Mouse (Mus musculus) left cerebral cortex, postnatal 25 days (tissue): ENCODE results near the gene Elmo3. TPM values are rescaled to one million over a fixed set of nuclear protein-coding genes. Genes with fewer than 3 reads are reported as not detected.

Experiments used
- DNase-seq, 2 experiments: peaks; one replicate each; pipeline ENCODE4 v3.0.0; 2022; ENCODE audit warnings: low spot score in 2 of 2, mixed read lengths in 1 of 2
- intact Hi-C: fragments of 180-260 bp; cut with DNase I; formaldehyde crosslinking; loops from one replicate; pipeline ENCODE4 v1.15.1; 2025
- total RNA-seq, 2 experiments: library from RNA; stranded (reverse); gene quantifications; 2 replicates each; pipeline ENCODE4 v1.2.3; 2021

Gene Elmo3
- 1 to 10 TPM in 1 of 2 experiments, under 1 TPM in 1; 0.62 to 1.8 TPM for total RNA-seq

DNA sequence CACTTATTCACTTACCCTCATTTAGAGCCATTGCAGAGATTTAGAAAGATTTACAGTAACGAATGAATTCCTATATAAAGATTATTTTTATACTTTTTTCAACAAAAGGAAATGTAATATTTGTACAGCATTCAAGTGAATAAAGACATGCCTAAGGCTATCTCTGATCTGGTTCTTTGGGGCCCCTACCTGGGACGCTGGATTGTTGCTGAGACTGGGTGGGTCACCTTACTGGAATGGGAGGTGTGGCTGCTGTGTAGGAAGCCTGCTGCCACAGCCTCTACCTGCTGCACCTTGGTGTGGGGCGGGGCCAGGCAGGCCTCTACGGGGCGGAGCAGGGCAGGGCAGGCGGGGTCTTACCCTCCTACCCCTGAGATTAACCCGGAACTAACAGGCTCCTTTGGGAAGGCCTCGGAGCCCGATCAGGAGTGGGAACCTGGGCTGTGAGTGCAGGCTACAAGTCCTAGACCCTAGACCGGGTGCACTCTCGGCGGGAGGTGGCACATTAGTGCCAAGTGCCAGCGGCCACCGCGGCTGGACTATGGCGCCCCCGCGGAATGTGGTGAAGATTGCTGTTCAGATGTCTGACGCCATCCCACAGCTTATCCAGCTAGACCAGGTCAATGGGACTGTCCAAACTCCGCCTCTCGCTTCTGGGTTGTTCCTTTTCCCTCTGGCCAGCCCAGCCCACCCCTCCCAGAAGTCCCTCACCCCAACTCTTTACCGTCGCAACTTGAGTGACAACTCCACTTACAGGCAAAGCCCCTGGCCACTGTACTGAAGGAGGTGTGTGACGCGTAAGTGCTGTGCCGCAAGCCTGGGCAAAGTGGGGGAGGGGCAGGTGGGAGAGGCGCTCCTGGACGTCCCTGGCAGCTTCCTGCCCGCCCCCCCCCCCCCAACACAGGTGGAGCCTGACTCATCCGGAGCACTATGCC is at the start of gene Elmo3:
Elmo3 (plus strand) TSS at position 391 of the 935 bp plus-strand sequence.
- intact Hi-C loops: no loop called here
- DNase-seq: peak; percentile 55 to 60

DNA sequence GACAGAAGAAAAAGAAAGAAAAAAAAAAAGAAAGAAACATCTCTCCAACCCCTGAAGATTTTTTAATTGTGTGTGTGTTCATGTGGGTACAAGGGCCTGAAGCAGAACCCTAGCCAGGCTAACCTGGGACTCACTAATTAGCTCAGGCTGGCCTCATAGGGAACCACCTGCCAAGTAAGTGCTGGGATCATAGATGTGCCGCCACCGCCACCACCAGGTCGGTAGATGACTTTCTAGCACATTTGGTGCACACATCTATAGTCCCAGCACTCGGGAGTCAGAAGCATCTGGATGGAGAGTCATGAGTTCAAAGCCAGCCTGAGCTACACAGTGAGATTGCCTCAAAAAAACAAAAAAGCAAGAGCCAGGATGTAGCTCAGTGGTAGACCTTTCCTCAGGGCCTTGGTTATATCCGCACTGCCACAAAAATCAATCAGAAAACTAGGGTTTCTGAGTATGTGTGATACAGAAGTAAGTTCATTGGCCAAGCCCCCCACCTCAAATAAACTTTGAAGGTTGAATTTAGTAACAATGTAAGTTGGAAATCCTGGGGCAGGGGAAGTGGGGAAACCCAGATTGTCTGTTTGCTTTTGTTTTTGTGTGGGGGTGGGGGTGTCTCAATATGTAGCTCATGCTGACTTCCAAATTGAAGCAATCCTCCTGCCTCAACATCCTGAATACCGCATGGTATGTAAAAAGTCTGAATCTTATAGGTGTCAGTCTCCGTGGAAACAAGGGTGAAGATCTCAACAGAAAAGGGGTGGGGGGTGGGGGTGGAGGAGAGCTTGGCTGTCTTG is 47.9 kb upstream of the Elmo3 start:
- intact Hi-C loops: no loop called here
- no peak for DNase-seq

DNA sequence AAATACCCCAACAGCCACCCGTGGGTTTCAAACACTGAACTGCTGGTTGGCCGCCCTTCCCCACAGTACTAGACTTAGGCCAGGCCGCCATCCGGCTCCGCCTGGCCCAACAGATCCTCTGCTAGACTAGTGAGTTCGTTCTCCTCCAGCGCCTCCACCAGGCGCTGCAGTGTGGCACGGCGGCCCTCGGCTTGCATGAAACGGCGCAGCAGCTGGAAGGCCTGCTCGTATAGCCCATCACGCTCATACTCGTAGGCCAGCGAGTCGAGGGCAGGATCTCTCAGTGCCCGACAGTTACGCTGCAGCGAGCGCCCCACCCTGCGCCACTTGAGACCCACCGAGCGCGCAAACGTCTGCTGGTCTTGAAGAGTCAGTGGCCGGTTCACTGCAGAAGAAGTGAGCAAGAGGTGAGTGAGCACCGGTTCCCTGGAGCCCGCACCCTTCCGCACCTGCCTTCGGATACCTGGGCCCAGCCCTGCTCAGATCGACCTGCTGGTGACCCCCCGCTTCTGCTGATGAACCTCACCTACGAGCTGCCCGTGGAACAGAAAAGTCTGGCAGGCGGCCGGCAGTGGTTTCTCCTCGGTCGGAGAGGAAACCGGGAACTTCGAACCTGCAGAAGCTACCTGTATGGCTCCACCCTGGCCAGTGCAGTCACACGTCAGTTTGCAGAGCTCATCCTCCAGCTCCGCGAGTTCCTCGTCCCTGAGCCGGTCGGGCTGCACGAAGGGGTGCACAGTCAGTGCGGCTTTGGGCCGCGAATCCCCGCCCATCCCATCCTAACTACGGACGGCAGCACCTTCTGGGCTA is 46.3 kb upstream of the Elmo3 start:
- intact Hi-C loops: no loop called here
- peak in 1 of 2 experiments; percentile 48 for DNase-seq

DNA sequence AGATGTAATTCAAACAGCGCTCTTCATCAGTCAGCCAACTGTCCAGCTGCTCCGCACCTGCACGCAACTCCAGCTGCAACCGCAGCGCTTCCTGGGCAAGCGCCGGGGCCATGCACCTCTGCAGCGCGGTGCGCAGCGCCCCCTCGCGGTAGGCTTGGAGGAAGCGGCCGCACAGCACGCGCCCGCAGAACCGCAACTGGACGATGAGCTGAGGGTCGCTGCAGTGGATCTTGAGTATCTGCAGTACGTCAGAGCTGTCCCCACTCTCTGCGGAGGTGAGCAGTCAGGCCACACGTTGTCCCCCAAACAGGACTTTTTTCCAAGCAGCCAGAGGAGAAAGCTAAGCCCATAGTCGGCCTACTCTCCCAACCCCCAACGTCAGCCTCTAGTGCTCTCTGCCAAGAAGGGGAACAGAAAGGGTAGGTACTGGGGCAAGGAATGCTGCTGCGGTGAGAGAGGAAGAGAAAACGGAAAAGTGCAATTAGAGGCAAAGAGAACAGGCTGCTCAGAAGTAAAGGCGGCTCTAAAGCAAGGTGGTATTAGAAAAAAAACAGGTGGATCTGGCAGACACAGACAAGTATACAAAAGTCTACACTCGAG is 45.6 kb upstream of the Elmo3 start:
- DNase-seq: peak; percentile 58 to 72
- intact Hi-C loops: no loop called here

DNA sequence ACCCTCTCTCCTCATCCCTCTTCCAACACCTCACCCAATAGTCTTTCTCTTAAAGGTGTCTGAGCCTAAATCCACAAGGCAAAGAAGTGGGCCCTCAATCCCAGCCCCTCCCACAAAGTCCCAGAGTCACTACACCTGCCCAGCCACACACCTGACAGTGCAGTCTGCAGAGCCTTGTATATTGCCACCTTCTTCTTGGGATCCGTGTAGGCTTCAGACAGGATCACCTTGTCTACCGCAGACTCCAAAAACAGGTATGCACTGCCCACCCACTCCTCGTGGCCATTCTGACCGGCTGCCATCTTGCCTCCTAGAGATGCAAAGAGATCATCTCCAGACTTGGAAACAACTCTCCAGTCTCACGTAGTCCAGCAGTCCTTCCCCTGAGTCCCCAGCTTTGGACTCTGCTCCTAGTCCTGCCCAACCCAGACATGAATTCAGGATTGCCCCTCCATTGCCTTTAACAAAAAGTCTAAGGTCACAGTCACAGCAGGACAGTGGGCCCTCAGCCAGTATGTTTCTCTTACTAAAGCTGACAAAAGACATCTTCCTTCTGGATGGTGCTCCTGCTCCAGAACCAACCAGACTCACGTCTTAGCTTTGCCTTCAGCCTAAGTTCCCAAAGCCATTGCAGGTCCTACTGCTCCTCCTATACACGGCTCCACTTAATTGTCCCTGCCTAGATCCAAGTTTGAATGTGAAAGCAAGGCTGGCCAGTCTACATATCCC is 44.9 kb upstream of the Elmo3 start:
- DNase-seq: no peak
- intact Hi-C loops: no loop called here

DNA sequence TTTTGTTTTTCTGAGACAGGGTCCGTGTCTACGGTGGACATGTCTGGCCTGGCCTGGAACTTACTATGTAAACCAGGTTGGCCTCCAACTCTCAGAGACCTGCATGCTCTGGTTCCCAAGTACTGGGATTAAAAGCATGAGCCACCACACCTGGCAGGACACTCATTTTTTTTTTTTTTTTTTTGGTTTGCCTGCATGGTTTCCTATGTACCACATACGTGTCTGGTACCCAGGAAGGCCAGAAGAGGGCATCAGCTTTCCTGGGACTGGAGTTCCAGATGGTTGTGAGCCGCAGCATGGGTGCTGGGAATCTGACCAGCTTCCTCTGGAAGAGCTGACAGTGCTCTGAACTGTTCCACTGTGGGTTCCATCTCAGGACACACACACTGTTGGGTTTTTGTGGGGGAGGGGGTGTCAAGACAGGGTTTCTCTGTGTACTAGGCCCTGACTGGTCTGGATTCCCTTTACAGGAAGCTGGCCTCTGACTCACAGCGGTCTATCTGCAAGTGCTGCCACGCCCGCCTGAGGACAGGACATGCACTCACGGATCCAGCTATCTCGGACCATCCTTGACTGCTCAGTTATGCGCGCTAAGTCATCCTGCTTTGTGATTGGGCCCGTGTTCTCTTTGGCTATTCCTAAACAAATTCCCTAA is 43.9 kb upstream of the Elmo3 start:
- DNase-seq: no peak
- intact Hi-C loops: no loop called here

DNA sequence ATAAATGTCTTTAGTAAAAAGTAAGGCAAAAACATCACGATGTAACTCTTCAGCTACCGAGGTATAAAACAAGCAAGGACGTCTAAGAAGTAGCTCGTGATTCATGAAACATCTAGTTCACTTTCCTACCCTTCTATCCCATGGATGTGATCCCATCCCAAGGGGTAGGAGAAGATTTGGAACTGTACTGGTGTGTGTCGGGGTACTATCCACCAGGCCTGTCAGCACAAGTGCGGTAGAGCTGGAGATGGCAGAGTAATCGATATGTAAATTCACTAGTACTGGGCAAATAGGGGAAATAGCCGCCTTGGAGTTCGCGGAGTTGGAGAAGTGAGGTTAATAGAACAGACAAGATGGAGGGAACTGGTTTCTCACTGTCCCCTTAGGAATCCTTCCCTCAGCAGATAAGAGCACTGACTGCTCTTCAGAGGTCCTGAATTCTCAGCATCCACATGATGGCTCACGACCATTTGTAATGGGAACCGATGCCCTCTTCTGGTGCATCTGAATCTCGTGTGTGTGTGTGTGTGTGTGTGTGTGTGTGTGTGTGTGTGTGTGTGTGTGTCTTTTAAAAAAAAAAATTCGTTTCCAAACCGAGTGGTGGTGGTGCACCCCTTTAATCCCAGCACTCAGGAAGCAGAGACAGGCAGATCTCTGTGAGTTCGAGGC is 42.0 kb upstream of the Elmo3 start:
- intact Hi-C loops: no loop called here
- DNase-seq: no peak

DNA sequence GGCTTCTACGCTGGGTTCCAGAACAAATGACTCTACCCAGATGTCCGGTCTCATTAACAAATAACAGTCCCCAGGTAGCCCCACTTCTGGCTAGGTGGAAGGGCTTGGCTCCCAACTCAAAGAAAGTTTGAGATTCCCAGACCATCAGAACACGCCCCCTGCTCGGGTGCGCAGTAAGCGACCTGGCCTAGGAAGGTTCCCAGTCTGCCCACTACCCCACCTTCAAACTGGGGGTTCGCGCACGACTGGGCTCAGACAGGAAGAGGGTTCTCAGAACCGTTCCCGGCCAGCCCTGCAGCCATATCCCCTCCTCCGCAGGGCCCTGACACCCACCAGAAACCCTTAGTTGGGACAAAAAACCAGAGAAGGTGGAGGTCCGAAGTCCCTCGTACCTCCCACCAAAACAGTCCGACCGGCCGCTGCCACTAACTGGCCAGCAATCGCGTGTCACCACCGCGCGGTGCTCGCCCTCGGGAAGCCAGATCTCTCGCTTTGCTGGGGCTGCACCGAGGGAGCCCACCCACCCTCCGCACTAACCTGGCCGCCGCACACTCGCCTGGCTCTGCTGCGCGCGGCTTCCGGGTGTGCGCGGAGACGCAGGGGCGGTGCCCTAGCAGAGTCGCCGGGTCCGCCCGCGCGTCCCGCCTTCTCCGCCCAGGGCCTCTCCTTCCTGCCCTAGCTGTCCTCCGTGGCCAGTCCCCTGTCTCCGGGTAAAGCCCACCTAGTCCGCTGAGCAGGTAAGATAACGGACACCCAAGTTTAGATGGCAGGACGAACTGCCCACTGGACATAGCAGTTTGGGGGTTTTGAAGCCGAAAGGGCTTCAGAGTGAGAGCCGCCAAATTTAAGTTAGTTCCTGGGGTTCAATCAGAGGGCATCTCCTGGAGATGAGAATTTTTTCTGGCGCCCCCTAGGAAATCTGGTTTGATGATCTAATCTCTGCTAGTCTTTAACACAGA is 41.1 kb upstream of the Elmo3 start, which contains the start of the genes Tradd and Fbxl8:
Tradd (minus strand) TSS at position 586 of the 959 bp plus-strand sequence.
Fbxl8 (plus strand) TSS at position 625 of the 959 bp plus-strand sequence.
- no peak for DNase-seq
- intact Hi-C loops: no loop called here

DNA sequence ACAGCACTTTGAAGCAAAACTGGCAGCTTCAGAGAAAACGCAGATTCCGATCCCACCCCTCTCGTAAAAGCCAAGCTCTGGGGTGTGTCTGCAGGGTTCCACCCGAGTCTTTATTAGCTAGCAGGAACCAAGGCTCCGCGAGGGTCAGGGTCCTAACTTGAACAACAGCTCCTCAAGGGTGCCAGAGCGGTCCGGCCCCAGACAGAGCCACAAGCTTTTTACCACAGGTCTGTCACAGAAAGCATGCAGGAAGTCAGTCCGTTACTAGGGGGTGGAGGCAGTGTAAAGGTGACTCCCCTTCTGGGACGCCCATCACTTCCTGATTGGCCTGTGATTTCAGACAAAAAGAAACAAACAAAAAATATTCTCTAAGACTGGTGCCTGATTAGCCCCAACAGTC is 40.3 kb upstream of the Elmo3 start:
- no peak for DNase-seq
- intact Hi-C loops: no loop called here

DNA sequence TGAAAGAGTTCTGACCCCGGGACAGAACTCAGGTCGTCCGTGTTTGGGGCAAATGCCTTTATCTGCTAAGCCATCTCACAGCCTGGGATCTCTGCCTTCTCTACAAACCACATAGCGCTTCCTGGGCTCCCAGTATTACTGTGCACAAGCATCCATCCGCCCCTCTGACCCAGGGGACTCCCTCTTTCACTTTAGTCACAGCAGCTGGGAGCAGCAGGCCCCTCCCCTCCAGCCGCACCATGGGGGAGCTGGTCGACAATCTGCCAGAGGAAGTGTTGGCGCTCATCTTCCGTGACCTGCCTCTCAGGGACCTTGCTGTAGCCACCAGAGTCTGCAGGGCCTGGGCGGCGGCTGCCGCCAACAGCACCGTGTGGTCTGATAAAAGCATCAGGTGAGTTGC is 38.6 kb upstream of the Elmo3 start:
- intact Hi-C loops: no loop called here
- DNase-seq: no peak

DNA sequence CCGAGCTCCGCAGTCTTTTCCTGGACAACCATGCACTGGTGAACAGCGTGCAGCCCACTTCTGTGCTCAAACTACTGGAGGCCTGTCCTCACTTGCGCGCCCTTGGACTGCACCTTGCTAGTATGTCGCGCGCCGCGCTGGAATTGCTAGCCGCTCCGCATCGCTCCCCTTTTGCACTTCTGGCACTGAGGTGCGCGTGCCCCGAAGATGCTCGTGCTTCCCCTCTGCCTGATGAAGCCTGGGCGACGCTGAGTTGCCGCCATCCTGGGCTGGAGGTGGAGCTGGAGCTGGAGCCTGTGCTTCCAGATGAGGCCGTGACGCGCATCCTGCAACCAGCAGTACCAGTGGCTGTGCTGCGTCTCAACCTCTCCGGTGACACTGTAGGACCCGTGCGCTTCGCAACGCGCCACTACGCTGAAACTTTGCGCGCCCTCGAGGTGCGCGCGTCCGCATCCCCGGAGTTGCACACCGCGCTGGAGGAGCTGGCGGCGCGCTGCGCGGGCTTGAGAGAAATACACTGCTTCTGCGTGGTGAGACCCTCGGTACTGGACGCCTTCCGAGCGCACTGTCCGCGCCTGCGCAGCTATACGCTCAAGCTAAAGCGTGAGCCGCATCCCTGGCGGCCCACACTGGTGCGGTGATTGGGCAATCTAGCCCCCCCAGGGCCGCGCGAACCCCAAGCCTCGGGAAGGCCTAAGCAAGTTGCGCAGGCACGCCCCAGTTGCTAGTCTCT is 36.9 kb upstream of the Elmo3 start:
- intact Hi-C loops: loop anchor here (1.0 kb wide), 1 partner anchor 21 kb away; the partner anchor contains the start of gene 4931428F04Rik
- DNase-seq: peak; percentile 86 to 93

DNA sequence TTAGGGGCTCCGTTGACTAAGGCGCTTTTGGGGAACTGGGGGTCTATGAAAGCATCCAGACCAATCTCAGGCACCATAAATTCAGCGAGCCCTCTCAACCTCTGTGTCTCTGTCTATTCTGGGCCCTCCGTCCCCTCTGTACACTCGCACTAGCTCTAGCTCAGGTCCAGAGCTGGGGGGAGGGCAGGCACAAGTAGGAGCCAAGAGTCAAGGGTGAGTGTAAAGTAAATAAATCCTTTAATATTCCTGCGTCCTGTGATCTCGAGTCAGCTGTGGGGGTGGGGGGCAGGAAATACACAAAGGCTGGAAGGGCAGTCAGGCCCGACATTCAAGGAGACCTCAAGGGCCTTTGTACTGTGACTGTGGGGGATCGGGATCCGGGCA is 36.3 kb upstream of the Elmo3 start:
- no peak for DNase-seq
- intact Hi-C loops: no loop called here

DNA sequence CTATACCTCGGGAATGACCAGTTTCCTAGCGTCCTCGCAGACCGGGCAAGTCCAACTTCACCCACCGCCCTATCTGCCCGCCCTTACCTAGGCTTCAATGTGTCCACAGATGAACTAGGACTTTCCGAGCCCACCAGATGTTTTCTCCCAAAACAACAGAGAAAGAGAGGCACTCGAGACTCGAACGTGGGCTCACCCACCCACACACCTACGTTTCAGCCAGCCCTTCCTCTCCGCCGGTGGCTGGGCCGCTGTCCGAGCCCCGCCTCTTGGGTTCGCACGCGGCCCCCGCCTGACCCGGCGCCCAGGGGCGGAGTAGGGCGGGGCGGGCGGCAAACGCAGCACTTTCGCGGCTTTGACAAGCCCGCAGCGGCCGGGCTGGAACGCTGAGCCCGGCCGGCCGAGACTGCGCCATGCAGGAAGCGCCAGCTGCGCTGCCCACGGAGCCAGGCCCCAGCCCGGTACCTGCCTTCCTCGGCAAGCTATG is 35.9 kb upstream of the Elmo3 start, which contains the start of gene Hsf4:
Hsf4 (plus strand) TSS at position 341 of the 487 bp plus-strand sequence.
- intact Hi-C loops: no loop called here
- peak; percentile 47 to 55 for DNase-seq

DNA sequence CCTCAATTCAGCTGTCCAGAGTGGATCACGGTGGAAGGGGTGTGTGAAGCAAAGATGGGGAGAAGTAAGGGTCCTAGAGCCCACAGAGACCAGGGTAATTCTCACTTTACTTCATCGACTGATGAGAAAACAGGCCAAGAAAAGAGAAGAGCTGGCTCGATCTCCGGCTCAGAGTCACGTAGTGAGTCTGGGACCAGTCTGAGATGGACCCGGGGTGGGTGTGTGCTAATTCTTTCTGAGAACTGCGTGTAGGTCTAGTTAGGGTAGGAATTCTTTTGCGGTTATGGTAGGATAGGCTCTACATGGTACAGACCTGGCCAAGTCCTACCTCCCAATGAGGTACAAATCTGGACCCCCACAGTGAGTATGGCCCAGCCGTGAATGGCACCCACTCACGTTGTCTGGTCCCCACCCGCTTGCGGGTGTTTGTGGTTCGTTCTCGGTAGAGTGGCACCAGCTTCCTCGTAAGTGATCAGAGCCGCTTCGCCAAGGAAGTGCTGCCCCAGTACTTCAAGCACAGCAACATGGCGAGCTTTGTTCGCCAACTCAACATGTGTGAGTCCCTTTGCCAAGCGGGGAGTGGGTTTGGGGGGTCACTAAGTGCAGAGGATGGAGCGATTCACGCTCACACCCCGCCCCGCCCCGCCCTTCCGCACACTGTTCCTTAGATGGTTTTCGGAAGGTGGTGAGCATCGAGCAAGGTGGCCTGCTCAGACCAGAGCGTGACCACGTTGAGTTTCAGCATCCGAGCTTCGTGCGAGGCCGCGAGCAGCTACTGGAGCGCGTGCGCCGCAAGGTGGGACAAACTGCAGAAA is 35.1 kb upstream of the Elmo3 start:
- DNase-seq: no peak
- intact Hi-C loops: no loop called here

DNA sequence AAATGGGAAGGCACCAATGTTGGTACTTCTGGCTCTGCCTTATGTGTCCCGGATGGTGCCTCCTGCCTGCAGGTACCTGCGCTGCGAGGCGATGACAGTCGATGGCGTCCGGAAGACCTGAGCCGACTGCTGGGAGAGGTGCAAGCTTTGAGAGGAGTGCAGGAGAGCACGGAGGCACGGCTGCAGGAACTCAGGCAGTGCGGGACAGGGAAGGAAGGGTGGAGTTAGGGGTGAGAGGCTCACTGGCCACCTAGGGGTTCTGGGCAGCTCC is 34.5 kb upstream of the Elmo3 start:
- no peak for DNase-seq
- intact Hi-C loops: no loop called here
